Mouse (Mus musculus): ENCODE measurements at regions not wholly inside any gene's neighbourhood (a gene's known extent, or its start where the extent isn't known, plus 50 kb on each side); places are given as distances from the start of the nearest gene placed in this dataset.

DNA sequence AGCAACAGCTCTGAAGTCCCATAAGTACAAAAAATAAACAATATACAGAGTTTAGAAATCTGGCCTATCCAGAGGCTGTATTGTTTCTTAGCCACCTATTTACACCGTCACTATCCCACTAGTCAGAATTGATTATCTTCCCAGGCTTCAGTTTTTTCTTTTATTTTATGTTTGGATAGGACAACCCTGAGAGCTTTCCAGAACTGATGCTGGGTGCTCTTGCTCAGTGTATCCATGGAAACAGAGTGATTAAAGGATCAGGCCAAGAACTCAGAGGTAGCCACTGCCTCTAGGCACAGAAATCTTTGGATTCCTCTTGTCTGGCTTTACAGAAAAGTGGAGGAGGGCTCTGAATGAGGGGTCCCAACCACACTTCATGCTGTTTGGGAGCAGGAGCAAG is 55.3 kb upstream of the Lmcd1 start:
- Histone ChIP-seq H3K4me3 (ENCODE audit: insufficient read depth, low read length) (no peak overlapping the region), H3K4me1 (ENCODE audit: control insufficient read depth, insufficient read depth, low read length) (no peaks in the 10 kb centered on the region), H3K27ac (ENCODE audit: insufficient read depth, low read depth, low read length) (no peak overlapping the region)
- TF ChIP-seq CTCF (IDR thresholded peaks at IDR 0.05; ENCODE audit: low read depth, low read length) (no peak), POLR2A (IDR thresholded peaks at IDR 0.05; ENCODE audit: borderline replicate concordance, low read depth, low read length) (no peak)

DNA sequence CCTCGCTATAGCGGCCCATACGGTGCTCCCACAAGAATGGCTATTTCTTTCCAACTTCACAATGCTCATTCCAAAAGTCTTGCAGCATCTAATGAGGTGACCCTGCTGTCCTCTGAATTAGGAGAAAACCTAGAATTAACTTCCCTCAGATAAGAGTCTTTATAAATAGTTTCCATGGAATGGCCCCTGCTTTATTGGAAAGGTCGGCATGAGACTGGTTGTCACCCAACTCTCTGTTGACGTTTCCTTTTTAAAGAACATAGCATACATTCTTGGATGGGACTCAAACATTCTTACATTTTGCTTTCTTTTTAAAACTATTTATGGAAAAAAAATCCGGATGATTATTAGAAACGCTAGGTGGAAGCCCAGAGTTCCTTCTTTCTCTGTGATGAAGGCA is 53.9 kb upstream of the Lmcd1 start:
- TF ChIP-seq POLR2A (IDR thresholded peaks at IDR 0.05; ENCODE audit: borderline replicate concordance, low read depth, low read length) (no peak), CTCF (IDR thresholded peaks at IDR 0.05; ENCODE audit: low read depth, low read length) (no peak)
- no peak overlapping the region for H3K4me3 ChIP-seq (ENCODE audit: insufficient read depth, low read length)
- no peaks in the 10 kb centered on the region for H3K4me1 ChIP-seq (ENCODE audit: control insufficient read depth, insufficient read depth, low read length)
- H3K27ac ChIP-seq (ENCODE audit: insufficient read depth, low read depth, low read length), result no peak overlapping the region

DNA sequence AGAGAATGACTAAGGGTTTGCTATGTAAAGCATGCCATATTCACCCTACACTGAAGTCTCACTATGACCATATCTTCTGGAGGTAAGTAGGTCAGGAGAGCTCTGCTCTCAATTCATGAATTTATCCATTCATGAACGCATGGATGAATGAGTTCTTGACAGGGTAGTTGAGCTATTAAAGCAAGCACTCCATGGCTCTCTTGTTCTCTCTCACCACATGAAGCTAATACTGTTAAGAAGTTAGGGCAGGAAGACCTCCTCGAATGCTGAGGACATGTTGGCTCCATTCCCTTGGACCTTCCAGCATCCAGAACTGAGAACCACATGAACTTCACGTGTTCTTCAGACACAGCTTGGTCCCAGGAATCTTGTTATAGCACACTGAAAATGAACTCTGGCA is 53.4 kb upstream of the Lmcd1 start:
- TF ChIP-seq CTCF (IDR thresholded peaks at IDR 0.05; ENCODE audit: low read depth, low read length) (no peak), POLR2A (IDR thresholded peaks at IDR 0.05; ENCODE audit: borderline replicate concordance, low read depth, low read length) (no peak)
- H3K4me3 ChIP-seq (ENCODE audit: insufficient read depth, low read length), result no peak overlapping the region
- no peaks in the 10 kb centered on the region for H3K4me1 ChIP-seq (ENCODE audit: control insufficient read depth, insufficient read depth, low read length)
- H3K27ac ChIP-seq (ENCODE audit: insufficient read depth, low read depth, low read length), result no peak overlapping the region

DNA sequence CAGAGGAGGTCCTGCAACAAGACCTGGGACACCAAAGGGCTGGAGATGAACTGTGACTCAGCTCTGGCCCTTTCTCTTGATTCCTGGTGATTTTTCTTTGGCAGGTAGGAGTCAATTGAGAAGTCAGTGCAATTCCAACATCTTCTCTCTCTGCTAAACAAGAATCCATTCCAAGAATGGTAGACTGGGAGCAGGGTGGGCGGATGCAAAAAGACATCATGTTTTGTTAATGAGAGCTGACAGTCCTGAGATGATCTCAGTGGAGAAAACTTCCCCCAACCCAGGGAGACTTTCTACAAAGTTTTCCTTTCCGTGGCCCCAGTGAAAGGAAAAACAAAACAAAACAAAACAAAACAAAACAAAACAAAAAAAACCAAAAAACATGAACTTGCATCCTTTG is 52.2 kb upstream of the Lmcd1 start:
- TF ChIP-seq POLR2A (IDR thresholded peaks at IDR 0.05; ENCODE audit: borderline replicate concordance, low read depth, low read length) (no peak), CTCF (IDR thresholded peaks at IDR 0.05; ENCODE audit: low read depth, low read length) (no peak)
- Histone ChIP-seq H3K4me1 (ENCODE audit: control insufficient read depth, insufficient read depth, low read length) (no peaks in the 10 kb centered on the region), H3K27ac (ENCODE audit: insufficient read depth, low read depth, low read length) (no peak overlapping the region), H3K4me3 (ENCODE audit: insufficient read depth, low read length) (no peak overlapping the region)

DNA sequence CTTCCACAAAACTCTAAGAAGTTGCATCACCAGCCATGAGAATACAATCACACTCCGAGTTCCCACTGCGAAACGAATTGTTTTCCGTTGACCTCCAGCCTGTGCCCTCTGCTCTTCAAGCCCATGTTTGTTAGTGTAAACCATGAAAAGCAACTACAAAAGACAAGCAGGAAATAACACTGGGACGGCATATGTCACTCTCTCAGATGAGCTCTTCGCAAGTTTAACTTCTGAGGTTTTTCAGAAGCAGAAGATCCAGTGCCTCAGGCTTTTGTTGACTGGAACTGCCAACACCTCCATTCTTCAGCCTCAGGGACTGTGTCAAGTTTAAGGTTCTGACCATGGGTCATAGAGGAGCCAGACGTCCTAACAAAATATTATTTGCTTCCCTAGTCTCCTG is 50.2 kb upstream of the Lmcd1 start:
- H3K4me1 ChIP-seq (ENCODE audit: control insufficient read depth, insufficient read depth, low read length), result no peaks in the 10 kb centered on the region
- TF ChIP-seq POLR2A (IDR thresholded peaks at IDR 0.05; ENCODE audit: borderline replicate concordance, low read depth, low read length), result no peak
- no peak for TF ChIP-seq CTCF (IDR thresholded peaks at IDR 0.05; ENCODE audit: low read depth, low read length)
- H3K4me3 ChIP-seq (ENCODE audit: insufficient read depth, low read length), result no peak overlapping the region
- no peak overlapping the region for H3K27ac ChIP-seq (ENCODE audit: insufficient read depth, low read depth, low read length)
